Mouse (Mus musculus) macrophage (primary cell): Measurements from ENCODE around the gene Abhd11. TPM values are rescaled to one million over a fixed set of nuclear protein-coding genes. Genes with fewer than 3 reads are reported as not detected.
"Not testable (repeated sequence)": the region's sequence is repeated elsewhere in the genome, so short reads cannot be mapped to it uniquely, and the experiment has no call there.

Experiments
- H3K27ac ChIP-seq: fragments of 350-480 bp; formaldehyde crosslinking; 2 replicates; pipeline ENCODE4 v1.9.0; 2021
- H3K36me3 ChIP-seq: fragments of 350-480 bp; formaldehyde crosslinking; 2 replicates; pipeline ENCODE4 v1.9.0; 2021; ENCODE audit errors: inconsistent target
- H3K4me3 ChIP-seq: fragments of 350-480 bp; formaldehyde crosslinking; 2 replicates; pipeline ENCODE4 v1.9.0; 2021; ENCODE audit errors: inconsistent target
- H3K79me2 ChIP-seq: fragments of 350-480 bp; formaldehyde crosslinking; 2 replicates; pipeline ENCODE4 v1.9.0; 2021; ENCODE audit errors: inconsistent target
- WGBS: methylation state at CpG from one replicate; pipeline ENCODE4 v1.1.7; 2026; ENCODE audit warnings: inconsistent platforms; ENCODE audit not compliant: missing documents; 5-methylcytosine and 5-hydroxymethylcytosine counted together
- polyA plus RNA-seq: library from polyadenylated mRNA; stranded (reverse); fragments of 250-400 nt; gene quantifications from 3 replicates; pipeline ENCODE4 v1.2.4, GENCODE M21; 2018; ENCODE audit warnings: inconsistent platforms
- total RNA-seq, 78 experiments: library from RNA; depleted of rRNA; stranded (reverse); fragments of 250-400 nt; gene quantifications; 1 replicate in 9 of 78; 2 replicates in 24 of 78; 3 replicates in 43 of 78; 4 replicates in 2 of 78; pipeline ENCODE4 v1.2.4; 2018; ENCODE audit warnings: inconsistent platforms in 56 of 78

Abhd11 gene
- 10 to 100 TPM in 23 of 26 experiments, 1 to 10 TPM in 3; 8.5 to 35.1 (median 21.1) TPM for total RNA-seq (2018; cell fraction: chromatin; rRNA removed)
- total RNA-seq (2018; cell fraction: cytosol; rRNA removed) = 10 to 100 TPM in 23 of 26 experiments, 1 to 10 TPM in 3; 7.4 to 17.4 (median 13.1) TPM
- 10 to 100 TPM in 24 of 26 experiments, 1 to 10 TPM in 2; 8.0 to 49.1 (median 19.5) TPM for total RNA-seq (2018; cell fraction: nucleus; rRNA removed)
- polyA plus RNA-seq = 9.5 to 22.6 TPM (median 12.8 TPM) in 3 replicates

DNA sequence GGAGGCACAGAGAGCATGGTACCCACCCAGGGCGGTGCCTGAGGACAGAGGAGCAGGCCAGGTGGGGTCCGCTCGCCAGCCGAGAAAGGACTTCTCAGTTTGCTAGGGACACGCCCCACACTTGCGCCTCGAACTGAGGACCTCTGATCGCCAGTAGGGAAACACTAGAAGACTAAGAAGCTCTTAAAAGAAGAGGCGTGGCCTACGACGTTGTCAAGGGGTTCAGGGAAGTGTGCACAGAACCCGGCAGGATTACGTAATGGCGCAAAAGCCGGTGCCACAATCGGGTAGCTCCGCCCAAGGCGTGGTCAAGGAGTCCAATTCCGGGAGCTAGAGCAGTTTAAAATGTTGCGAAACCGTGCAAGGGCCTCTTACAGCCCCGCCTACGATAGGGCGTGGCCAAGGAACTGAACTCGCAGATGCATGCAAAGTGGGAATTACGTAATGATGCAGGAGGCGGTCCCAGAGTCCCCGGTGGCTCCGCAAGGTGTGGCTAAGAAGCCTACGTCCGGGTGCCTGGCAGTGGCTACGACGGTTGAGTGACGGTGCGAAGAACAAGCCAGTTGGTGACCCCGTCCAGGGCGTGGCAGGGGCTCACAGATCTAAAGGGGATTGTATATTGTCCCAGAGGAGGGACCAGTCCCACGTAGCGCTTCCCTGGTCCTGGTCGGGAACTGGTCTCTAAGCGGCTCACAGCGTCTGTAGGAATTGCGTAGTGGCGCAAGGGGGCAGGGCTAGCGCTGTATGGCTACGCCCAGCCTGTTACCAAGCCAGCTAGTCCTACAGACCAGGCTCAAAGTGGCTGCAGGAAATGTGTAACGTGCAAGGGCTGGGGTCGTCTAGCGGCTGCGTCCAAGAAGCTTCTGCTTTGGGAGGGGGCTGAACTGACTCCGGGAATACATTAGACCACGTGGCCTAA is at the start of gene Abhd11:
TSS of gene Abhd11 (plus strand) at position 482 of the 919 bp plus-strand sequence.
- WGBS = under 1% methylated on average over 52 of the region's 52 CpGs
- Histone ChIP-seq H3K79me2 (no peaks in the 10 kb centered on the region), H3K27ac (peak within 1 kb of the TSS; percentile 93)

DNA sequence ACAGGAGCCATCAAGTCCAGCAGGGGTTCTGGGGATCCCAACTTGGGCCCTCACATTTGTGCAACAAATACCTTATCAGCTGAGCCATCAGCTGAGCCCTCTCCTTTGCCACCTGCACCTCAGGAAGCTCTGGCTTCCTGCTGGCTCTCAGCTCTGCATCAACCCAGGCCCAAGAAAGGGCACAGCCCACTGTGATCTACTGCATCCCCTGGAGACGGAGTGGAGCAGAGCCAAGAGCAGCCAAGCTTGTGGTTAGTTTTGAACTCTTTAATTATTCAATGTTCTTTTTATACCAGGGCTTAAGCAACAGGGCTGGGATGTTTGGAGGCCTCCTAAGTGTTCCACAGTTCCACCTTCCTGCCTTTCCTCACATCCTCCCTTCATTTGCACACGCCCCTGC is 48.5 kb upstream of the Abhd11 start:
- Histone ChIP-seq H3K27ac (no peak overlapping the region), H3K36me3 (no peaks in the 10 kb centered on the region), H3K79me2 (no peaks in the 10 kb centered on the region), H3K4me3 (no peak overlapping the region)
- WGBS = 72% methylated on average over 2 of the region's 2 CpGs

More for the DNA sequence above, at the start of gene Abhd11:
- H3K36me3 ChIP-seq = no peaks in the 10 kb centered on the region
- H3K4me3 ChIP-seq = peak within 1 kb of the TSS; percentile 65

DNA sequence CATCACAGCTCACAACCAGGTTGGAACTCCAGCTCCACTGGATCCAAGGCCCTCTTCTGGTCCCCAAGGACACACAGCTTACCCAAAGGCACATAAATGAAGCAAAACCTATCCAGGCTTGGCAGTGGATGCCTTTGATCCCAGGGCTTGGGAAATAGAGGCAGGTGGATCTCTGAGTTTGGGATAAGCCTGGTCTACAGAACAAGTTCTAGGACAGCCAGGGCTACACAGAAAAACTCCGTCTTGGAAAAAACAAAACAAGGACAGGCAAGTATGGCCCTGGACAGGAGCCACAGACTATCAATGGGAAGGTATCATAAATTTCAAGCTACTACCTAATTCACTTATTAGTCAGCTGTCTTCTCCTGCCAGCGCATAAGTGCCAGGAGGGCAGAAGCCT is 47.4 kb upstream of the Abhd11 start:
- Histone ChIP-seq H3K27ac (no peak overlapping the region), H3K4me3 (no peak overlapping the region), H3K36me3 (no peaks in the 10 kb centered on the region), H3K79me2 (no peaks in the 10 kb centered on the region)
- 94% methylated on average over 2 of the region's 2 CpGs for whole genome bisulfite sequencing

DNA sequence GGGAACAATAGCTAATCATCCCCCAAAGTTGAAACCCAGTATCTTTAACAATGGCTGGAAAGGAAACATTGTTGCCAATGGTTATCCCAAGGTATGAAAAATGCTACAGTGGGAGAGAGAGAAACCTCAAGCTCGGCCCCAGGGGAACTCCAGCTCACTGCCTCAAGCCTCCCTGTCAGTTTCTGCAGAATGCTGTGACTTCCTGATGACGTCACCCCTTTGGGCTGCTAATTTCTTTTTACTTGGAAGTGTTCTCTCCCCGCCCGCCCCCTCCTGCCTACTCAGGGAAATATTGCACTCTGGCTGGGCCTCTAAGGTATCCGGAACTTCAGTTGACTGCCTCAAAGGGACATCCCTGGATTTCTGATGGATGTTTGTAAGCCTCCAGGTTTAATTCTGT is 45.4 kb upstream of the Abhd11 start:
- H3K79me2 ChIP-seq = no peaks in the 10 kb centered on the region
- no peak overlapping the region for H3K27ac ChIP-seq
- 44% methylated on average over 5 of the region's 5 CpGs for WGBS
- no peaks in the 10 kb centered on the region for H3K36me3 ChIP-seq
- no peak overlapping the region for H3K4me3 ChIP-seq

DNA sequence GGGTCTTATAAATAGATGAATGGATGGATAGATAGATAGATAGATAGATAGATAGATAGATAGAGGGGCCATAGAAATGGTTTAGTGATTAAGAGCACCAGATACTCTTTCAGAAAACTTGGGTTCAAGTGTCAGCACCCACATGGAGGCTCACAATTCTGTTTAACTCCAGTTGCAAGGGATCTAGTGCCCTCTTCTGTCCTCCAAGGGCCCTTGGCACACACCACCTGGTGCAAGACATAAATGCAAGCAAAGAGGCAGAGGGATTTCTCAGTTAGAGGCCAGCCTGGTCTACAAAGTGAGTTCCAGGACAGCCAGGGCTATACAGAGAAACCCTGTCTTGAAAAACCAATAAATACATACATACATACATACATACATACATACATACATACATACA is 44.3 kb upstream of the Abhd11 start:
- not testable (repeated sequence) for H3K27ac ChIP-seq, H3K79me2 ChIP-seq, H3K4me3 ChIP-seq, H3K36me3 ChIP-seq

DNA sequence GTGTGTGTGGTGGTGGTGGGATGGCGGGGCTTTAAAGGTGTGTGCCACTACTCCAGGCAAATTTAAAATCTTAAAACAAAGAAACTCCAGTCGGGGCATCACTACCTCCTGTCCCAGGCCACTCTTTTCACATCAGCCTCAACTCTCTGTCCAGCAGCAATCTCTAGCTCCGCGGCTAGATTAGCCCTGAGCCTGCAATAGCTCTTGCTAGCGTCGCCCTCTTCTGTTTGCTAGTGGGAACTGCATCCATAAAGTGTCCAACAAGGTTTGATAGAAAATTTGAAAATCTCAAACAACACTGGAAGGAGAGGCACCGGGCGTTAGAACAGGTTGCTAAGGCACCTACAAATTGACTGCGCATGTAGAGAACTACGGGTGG is 43.5 kb upstream of the Abhd11 start:
- Histone ChIP-seq H3K4me3 (no peak overlapping the region), H3K36me3 (no peaks in the 10 kb centered on the region), H3K27ac (no peak overlapping the region), H3K79me2 (no peaks in the 10 kb centered on the region)
- WGBS = 10% methylated on average over 10 of the region's 10 CpGs

DNA sequence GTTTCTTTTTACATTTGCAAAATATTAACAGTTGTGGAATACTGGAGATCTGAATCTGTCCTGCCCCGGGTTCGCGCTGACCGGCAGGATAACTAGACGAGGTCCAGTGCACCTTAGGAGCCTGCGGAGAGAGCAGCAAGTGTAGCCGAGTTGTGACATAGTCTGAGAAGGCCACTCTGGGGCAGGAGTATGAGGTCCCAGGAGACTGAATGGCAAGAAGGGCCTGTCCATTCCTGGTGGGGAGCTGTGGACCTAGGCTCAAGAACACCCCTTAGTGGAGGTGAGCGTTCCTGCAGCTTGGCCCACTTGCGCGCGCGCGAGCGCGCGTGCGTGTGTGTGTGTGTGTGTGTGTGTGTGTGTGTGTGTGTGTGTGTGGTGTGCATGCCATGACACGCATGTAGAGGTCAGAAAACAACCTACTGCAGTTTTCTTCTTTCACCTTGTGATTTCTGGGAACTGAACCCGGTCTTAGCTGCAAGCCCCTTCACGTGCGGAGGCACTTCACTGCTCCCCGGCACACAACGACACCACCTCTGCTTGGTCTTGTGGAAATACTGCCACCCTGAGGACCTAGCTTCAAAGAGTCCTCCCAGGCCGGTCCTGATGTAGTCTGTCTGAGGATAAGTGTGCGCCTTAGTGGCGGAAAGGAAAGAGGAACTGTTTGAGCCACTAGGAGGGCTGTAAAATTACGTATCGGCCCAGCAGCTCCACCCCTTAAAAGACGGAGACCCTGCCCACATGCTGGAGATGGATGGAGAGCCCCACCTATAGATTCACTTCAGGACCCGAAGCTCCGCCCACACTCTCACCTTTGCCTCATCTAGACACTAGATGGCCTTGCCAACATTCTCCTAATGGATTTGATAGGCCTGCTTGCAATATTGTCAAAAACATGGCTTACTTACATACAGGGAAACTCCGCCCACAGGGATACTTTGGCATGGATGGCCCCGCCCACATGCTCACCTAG is 42.8 kb upstream of the Abhd11 start:
- Histone ChIP-seq H3K36me3 (no peaks in the 10 kb centered on the region), H3K4me3 (no peak overlapping the region), H3K79me2 (no peaks in the 10 kb centered on the region), H3K27ac (no peak overlapping the region)
- WGBS = 13% methylated on average over 32 of the region's 33 CpGs

DNA sequence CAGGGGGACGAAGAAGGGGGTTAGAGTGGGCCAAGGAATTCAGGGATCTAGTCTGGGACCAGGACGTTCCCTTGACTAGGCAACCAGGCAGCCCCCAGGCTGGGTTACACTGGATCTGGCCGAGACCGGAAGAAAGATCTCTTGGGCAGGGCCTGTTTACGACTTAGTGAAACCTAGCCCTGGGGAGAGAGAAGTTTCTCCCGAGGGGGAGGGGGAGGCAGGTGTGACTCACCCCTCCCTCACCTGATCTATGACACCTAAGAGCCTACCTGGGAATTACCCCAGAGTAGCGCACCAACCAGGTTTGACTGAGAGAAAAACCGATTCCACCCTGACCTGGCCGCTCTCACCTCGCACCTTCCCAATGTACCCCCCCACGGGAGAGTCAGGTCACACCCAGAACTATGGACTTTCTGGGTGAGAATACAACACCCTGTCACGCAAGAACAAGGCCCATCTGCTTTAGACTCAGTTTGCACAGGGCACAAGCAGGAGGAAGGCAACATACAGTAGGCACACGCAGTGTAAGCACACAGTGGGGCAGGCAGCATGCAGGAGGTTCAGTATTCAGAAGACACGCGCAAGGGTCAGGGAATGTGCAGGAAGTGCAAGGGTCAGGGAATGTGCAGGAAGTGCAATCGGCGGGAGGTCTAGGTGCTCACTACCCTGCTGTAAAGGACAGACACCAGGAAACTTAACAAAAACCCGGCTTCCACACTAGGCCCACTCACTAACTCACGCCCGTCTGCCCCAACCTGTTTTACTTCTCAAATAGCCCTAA is 41.6 kb upstream of the Abhd11 start:
- no peak overlapping the region for H3K4me3 ChIP-seq
- H3K27ac ChIP-seq = no peak overlapping the region
- 85% methylated on average over 20 of the region's 20 CpGs for WGBS
- no peaks in the 10 kb centered on the region for H3K79me2 ChIP-seq
- H3K36me3 ChIP-seq = no peaks in the 10 kb centered on the region

DNA sequence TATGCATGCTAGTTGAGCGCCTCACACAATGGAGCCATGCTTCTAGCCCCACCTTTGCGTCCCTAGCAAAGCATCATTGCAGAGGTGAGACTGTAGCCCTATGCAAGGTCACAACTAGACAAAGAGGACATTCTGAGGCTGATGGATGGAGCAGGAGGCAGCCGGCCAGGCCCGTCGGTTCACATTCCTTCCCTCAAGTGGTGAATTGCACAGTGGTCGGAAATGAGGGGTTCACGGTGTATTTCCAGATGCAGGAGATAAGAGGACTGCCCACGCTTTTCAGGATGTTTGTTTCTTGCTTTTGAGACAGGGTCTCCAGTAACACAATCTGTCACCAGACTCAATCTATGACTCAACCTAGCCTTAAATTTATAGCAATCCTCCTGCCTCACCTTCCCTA is 38.3 kb upstream of the Abhd11 start:
- H3K4me3 ChIP-seq = no peak overlapping the region
- WGBS = 85% methylated on average over 8 of the region's 8 CpGs
- H3K36me3 ChIP-seq = no peaks in the 10 kb centered on the region
- H3K79me2 ChIP-seq = no peaks in the 10 kb centered on the region
- no peak overlapping the region for H3K27ac ChIP-seq

DNA sequence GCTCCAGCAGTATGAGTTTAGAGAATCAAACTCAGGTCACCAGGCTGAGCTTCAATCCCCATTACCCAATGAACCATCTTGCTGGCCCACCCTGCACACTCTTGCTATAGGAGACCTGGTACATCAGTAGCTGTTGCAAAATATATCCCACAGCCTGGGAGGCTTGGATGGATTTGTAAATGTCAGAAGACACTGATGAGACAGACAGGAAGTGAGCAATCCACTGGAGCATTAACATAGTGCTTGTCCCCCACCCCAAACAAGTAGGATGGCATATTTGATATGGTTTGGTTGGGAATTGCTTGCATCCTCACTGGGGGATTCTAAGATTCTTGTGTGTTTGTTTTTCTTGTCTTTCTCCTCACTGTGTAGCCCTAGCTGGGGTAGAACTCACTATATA is 35.9 kb upstream of the Abhd11 start:
- Histone ChIP-seq H3K79me2 (no peaks in the 10 kb centered on the region), H3K27ac (no peak overlapping the region), H3K36me3 (no peaks in the 10 kb centered on the region), H3K4me3 (no peak overlapping the region)

DNA sequence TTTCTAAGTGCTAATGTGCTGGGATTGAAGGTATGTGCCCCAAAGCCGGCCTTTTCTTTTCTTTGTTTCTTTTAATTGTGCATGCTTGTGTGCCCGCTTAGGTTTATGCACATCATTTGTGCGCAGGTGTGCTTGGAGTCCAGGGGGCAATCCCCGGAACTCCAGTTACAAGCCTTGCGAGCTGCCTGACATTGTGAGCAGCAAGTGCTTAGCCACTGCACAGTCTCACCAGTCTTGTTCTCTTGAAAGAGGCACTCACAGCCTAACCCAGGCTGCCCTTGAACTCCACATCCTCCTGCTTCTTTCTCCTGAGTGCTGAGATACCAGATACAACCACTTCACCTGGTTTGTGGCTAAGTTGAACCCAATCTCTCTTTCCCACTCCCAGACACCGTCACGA is 35.4 kb upstream of the Abhd11 start:
- H3K79me2 ChIP-seq = no peaks in the 10 kb centered on the region
- H3K27ac ChIP-seq = no peak overlapping the region
- no peak overlapping the region for H3K4me3 ChIP-seq
- no peaks in the 10 kb centered on the region for H3K36me3 ChIP-seq
- WGBS = 96% methylated on average over 7 of the region's 7 CpGs

DNA sequence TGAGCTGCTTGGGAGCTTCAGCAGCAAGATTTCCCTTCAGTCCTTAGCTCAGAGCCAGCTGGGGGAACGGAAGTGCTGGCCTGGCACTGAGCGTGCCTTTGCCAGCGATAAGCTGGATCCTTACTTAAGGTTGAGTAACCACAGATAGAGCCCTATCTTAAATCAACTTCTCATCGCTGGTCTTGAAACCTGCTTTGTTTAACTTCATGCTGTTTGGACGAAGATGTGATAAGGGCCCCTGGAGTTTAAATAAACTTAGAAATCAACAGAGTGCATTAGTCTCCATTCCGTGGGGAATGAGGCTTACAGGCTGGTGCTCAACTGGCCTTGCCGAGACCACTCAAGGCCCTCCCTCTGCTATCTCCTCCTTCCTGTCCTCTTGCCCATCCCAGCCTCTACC is 34.7 kb upstream of the Abhd11 start:
- H3K79me2 ChIP-seq = no peaks in the 10 kb centered on the region
- H3K27ac ChIP-seq = no peak overlapping the region
- H3K4me3 ChIP-seq = no peak overlapping the region
- H3K36me3 ChIP-seq = no peaks in the 10 kb centered on the region
- WGBS = 17% methylated on average over 7 of the region's 7 CpGs

DNA sequence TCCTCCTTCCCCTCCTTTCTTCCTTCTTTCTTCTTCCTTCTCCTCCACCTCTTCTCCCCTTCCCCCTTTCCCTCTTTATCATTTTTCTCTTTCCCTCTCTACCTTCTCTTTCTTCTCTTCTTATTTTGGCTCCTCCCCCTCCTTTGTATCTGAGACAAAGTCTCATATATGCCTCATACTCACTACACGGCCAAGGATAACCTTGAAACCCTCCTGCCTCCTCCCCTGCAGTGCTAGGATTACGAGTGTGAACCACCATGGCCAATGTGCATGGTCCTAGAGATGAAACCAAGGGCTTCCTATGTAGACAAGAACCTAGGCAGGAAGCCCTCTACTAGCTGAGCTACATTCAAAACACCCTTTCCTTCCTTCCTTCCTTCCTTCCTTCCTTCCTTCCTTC is 34.0 kb upstream of the Abhd11 start:
- Histone ChIP-seq H3K36me3 (no peaks in the 10 kb centered on the region), H3K27ac (no peak overlapping the region), H3K4me3 (no peak overlapping the region), H3K79me2 (no peaks in the 10 kb centered on the region)
- WGBS = 31% methylated on average over 2 of the region's 2 CpGs

DNA sequence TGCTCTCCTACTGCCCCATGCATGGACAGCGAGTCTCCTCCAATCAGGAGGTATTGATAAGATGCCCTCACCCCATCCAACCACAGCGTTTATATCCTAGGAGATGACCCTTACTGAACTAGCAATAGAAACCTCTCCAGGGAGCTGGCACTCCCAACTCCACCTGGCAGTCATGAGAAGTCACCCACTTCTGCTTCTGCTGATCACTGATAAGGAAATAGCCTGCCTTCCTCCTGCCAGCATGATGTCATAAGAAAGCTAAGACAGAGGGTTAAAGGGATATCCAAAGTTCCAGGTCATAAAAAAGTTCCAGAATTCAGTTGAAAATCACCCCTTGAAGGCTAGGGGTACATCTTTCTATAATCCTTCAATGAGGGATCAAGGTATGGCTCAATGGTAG is 32.8 kb upstream of the Abhd11 start:
- no peak overlapping the region for H3K4me3 ChIP-seq
- H3K36me3 ChIP-seq = no peaks in the 10 kb centered on the region
- H3K27ac ChIP-seq = no peak overlapping the region
- no peaks in the 10 kb centered on the region for H3K79me2 ChIP-seq
- 15% methylated on average over 2 of the region's 2 CpGs for WGBS
